Comparison of ENCODE assay signal across 8 mouse cellular contexts in the genomic region with DNA sequence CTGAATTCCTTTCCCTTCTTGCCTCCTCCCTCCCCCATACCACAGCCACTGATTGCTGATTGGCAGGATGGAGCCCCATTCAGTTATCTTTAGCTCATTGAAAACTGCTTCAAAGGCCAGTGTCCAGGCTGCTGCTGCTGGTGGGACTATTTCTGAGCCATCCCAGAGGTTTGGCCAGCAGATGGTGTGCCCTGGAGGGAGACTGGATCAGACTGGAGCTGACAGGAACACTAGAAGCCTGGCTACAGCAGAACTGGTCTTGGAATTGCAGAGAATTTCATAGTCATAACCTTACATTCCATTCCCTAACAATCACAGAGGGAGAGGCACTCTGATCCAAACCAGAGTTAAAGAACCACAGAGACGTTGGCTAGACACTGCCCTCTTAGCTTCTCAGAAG.
DNase-seq lines count a peak whose midpoint lies in the region; ATAC-seq and TF ChIP-seq lines count a peak whose summit lies in the region.

No protein-coding gene starts in this region.

- no peaks in the 10 kb centered on the region for H3K9me3 ChIP-seq in forebrain, postnatal 0 days (ENCODE audit: low read length)
- H3K9me3 ChIP-seq in forebrain, embryonic 12.5 days = no peaks in the 10 kb centered on the region
- no peaks in the 10 kb centered on the region for H3K9me3 ChIP-seq in kidney, embryonic 15.5 days (replicated peaks)

- 56% methylated on average over 1 of the region's 1 CpGs for WGBS in forebrain, postnatal 0 days
- whole genome bisulfite sequencing in forebrain, embryonic 12.5 days = 57% methylated on average over 1 of the region's 1 CpGs
- WGBS in kidney, embryonic 15.5 days = 36% methylated on average over 1 of the region's 1 CpGs

- no peaks in the 10 kb centered on the region for H3K36me3 ChIP-seq in forebrain, postnatal 0 days (ENCODE audit: insufficient read depth)
- H3K36me3 ChIP-seq in forebrain, embryonic 12.5 days (replicated peaks) = no peaks in the 10 kb centered on the region
- no peaks in the 10 kb centered on the region for H3K36me3 ChIP-seq in kidney, embryonic 15.5 days

- TF ChIP-seq POLR2A in embryonic fibroblast, embryonic 13.5 days (IDR thresholded peaks at IDR 0.05; ENCODE audit: low read depth, low read length) = peak; percentile 64

- ATAC-seq in forebrain, postnatal 0 days = peak; percentile 18; the same call in 1 of the 2 replicates
- ATAC-seq in forebrain, embryonic 12.5 days (ENCODE audit: low FRiP score) = no peak
- peak; percentile 65 for ATAC-seq in kidney, embryonic 15.5 days (replicated peaks; ENCODE audit: low FRiP score)

- H3K4me2 ChIP-seq in forebrain, postnatal 0 days (ENCODE audit: low read depth) = no peak overlapping the region
- H3K4me2 ChIP-seq in forebrain, embryonic 12.5 days = no peak overlapping the region
- no peak overlapping the region for H3K4me2 ChIP-seq in kidney, embryonic 15.5 days

- H3K4me1 ChIP-seq in forebrain, postnatal 0 days (ENCODE audit: insufficient read depth) = no peaks in the 10 kb centered on the region
- no peaks in the 10 kb centered on the region for H3K4me1 ChIP-seq in forebrain, embryonic 12.5 days
- H3K4me1 ChIP-seq in embryonic fibroblast, embryonic 13.5 days (ENCODE audit: control insufficient read depth, insufficient read depth, low read length) = peaks cover 17% of the 10 kb centered on the region
- peaks cover 21% of the 10 kb centered on the region for H3K4me1 ChIP-seq in kidney, embryonic 15.5 days

- no peak overlapping the region for H3K4me3 ChIP-seq in forebrain, postnatal 0 days (ENCODE audit: low read depth, low read length)
- H3K4me3 ChIP-seq in forebrain, embryonic 12.5 days (replicated peaks) = no peak overlapping the region
- no peak overlapping the region for H3K4me3 ChIP-seq in embryonic fibroblast, embryonic 13.5 days (ENCODE audit: insufficient read depth, low read length)
- H3K4me3 ChIP-seq in kidney, embryonic 15.5 days (replicated peaks) = no peak overlapping the region

- H3K27ac ChIP-seq in forebrain, postnatal 0 days (ENCODE audit: low read depth, low read length) = no peak overlapping the region
- no peak overlapping the region for H3K27ac ChIP-seq in forebrain, embryonic 12.5 days
- peak overlapping the region; percentile 74 for H3K27ac ChIP-seq in embryonic fibroblast, embryonic 13.5 days (ENCODE audit: insufficient read depth, low read length)
- H3K27ac ChIP-seq in kidney, embryonic 15.5 days = peak overlapping the region; percentile 82

- DNase-seq in forebrain, postnatal 0 days = no peak
- DNase-seq in lung, postnatal 25 days (ENCODE audit: low spot score) = peak; percentile 38
- DNase-seq in urinary bladder, postnatal 25 days (ENCODE audit: low spot score) = no peak
- no peak for DNase-seq in gastrocnemius, adult 18-20 months (ENCODE audit: low spot score)
- DNase-seq in right cerebral cortex, postnatal 10 days (ENCODE audit: low spot score in 2 of 2) = no peak

- TF ChIP-seq CTCF in forebrain, postnatal 0 days (IDR thresholded peaks at IDR 0.05; ENCODE audit: low read depth) = no peak
- TF ChIP-seq CTCF in embryonic fibroblast, embryonic 13.5 days (IDR thresholded peaks at IDR 0.05; ENCODE audit: borderline replicate concordance, insufficient read depth, low read length) = no peak

- no peak overlapping the region for H3K9ac ChIP-seq in forebrain, postnatal 0 days
- no peak overlapping the region for H3K9ac ChIP-seq in forebrain, embryonic 12.5 days
- no peak overlapping the region for H3K9ac ChIP-seq in kidney, embryonic 15.5 days

- H3K27me3 ChIP-seq in forebrain, postnatal 0 days (ENCODE audit: insufficient read depth, low read length) = no peaks in the 10 kb centered on the region
- H3K27me3 ChIP-seq in forebrain, embryonic 12.5 days = no peaks in the 10 kb centered on the region
- H3K27me3 ChIP-seq in kidney, embryonic 15.5 days = no peaks in the 10 kb centered on the region

Comparison
In these comparisons a context has a peak if more than half of its experiments do, and no peak if none do; other contexts are left out.
1. H3K27ac ChIP-seq: peak in embryonic fibroblast, embryonic 13.5 days (single experiment) and kidney, embryonic 15.5 days (single experiment); none in forebrain, postnatal 0 days (single experiment) and forebrain, embryonic 12.5 days (single experiment).